Mouse (Mus musculus) MEL (cell line): ENCODE measurements at regions not wholly inside any gene's neighbourhood (a gene's known extent, or its start where the extent isn't known, plus 50 kb on each side); places are given as distances from the start of the nearest gene placed in this dataset.

Experiments used
- DNase-seq: peaks from one replicate; pipeline ENCODE4 v3.0.0; 2011; ENCODE audit warnings: low read depth, low spot score
- H3K27ac ChIP-seq: 2 replicates; pipeline ENCODE4 v1.5.1; 2012; ENCODE audit warnings: low read depth, mild to moderate bottlenecking, control low read depth, low read length, moderate library complexity; ENCODE audit not compliant: control insufficient read depth
- H3K27me3 ChIP-seq, 2 experiments: fragments of 150-350 bp in 1 of 2; sonication (generic) in 1 of 2; 2 replicates each; pipeline ENCODE4 v1.6.1; 2012; ENCODE audit warnings: low read length in 2 of 2, mild to moderate bottlenecking in 2 of 2, improper control_type of control experiment in 1 of 2, moderate library complexity in 1 of 2; ENCODE audit not compliant: insufficient read depth in 2 of 2, control insufficient read depth in 1 of 2
- H3K36me3 ChIP-seq, 2 experiments: 2 replicates each; pipeline ENCODE4 v1.6.1; 2012 to 2014; ENCODE audit warnings: low read length in 2 of 2, improper control_type of control experiment in 1 of 2, inconsistent platforms in 1 of 2, mild to moderate bottlenecking in 1 of 2; ENCODE audit not compliant: insufficient read depth in 2 of 2, control insufficient read depth in 1 of 2
- H3K4me1 ChIP-seq, 2 experiments: fragments of 150-350 bp in 1 of 2; sonication (generic) in 1 of 2; 2 replicates each; pipeline ENCODE4 v1.6.1; 2012; ENCODE audit warnings: low read length in 2 of 2, improper control_type of control experiment in 1 of 2, mild to moderate bottlenecking in 1 of 2; ENCODE audit not compliant: insufficient read depth in 2 of 2, control insufficient read depth in 1 of 2
- H3K4me3 ChIP-seq, 2 experiments: fragments of 150-350 bp in 1 of 2; sonication (generic) in 1 of 2; 2 replicates each; pipeline ENCODE4 v1.5.1; 2012; ENCODE audit warnings: low read depth in 2 of 2, low read length in 2 of 2, mild to moderate bottlenecking in 2 of 2, moderate library complexity in 2 of 2, control low read depth in 1 of 2, improper control_type of control experiment in 1 of 2; ENCODE audit not compliant: control insufficient read depth in 1 of 2, insufficient read depth in 1 of 2
- H3K79me2 ChIP-seq: 2 replicates; pipeline ENCODE4 v1.6.1; 2012; ENCODE audit warnings: mild to moderate bottlenecking, low read length, moderate library complexity; ENCODE audit not compliant: control insufficient read depth, poor library complexity, insufficient read depth
- H3K9ac ChIP-seq: 2 replicates; pipeline ENCODE4 v1.6.1; 2012; ENCODE audit warnings: low read depth, mild to moderate bottlenecking, control low read depth, low read length, moderate library complexity; ENCODE audit not compliant: control insufficient read depth, poor library complexity, severe bottlenecking
- H3K9me3 ChIP-seq: fragments of 150-350 bp; sonication (generic); replicated peaks from 2 replicates; pipeline ENCODE4 v1.6.1; 2012; ENCODE audit warnings: mild to moderate bottlenecking, low read length, improper control_type of control experiment, moderate library complexity; ENCODE audit not compliant: insufficient read depth
- CHD1 ChIP-seq: IDR thresholded peaks from 2 replicates; pipeline ENCODE4 v1.6.1; 2012; ENCODE audit warnings: low read depth, mild to moderate bottlenecking, inconsistent platforms, low read length, improper control_type of control experiment
- CHD2 ChIP-seq: IDR thresholded peaks from 2 replicates; pipeline ENCODE4 v1.6.1; 2011; ENCODE audit warnings: low read length, improper control_type of control experiment
- CTCF ChIP-seq, 3 experiments: IDR thresholded peaks in 2 of 3; conservative IDR thresholded peaks in 1 of 3; 2 replicates each; pipeline ENCODE4 v1.5.1; 2011 to 2012; ENCODE audit warnings: low read length in 3 of 3, low read depth in 2 of 3, mild to moderate bottlenecking in 2 of 3, improper control_type of control experiment in 1 of 3, inconsistent platforms in 1 of 3, mixed read lengths in 1 of 3, moderate library complexity in 1 of 3; ENCODE audit not compliant: control insufficient read depth in 1 of 3, insufficient read depth in 1 of 3, poor library complexity in 1 of 3, severe bottlenecking in 1 of 3
- ELF1 ChIP-seq: IDR thresholded peaks from 2 replicates; pipeline ENCODE4 v1.6.1; 2014; ENCODE audit warnings: low read depth, mild to moderate bottlenecking, inconsistent platforms, low read length, improper control_type of control experiment, moderate library complexity
- ETS1 ChIP-seq: IDR thresholded peaks from 2 replicates; pipeline ENCODE4 v1.6.1; 2012; ENCODE audit warnings: low read depth, mild to moderate bottlenecking, inconsistent platforms, low read length, improper control_type of control experiment, moderate library complexity
- GATA1 ChIP-seq: IDR thresholded peaks from 2 replicates; pipeline ENCODE4 v1.6.1; 2011; ENCODE audit warnings: low read depth, low read length, improper control_type of control experiment
- HCFC1 ChIP-seq: IDR thresholded peaks from 2 replicates; pipeline ENCODE4 v1.6.1; 2012; ENCODE audit warnings: low read depth, mild to moderate bottlenecking, inconsistent platforms, low read length, improper control_type of control experiment, moderate library complexity
- MAZ ChIP-seq: IDR thresholded peaks from 2 replicates; pipeline ENCODE4 v1.6.1; 2012; ENCODE audit warnings: low read depth, mild to moderate bottlenecking, inconsistent platforms, low read length, improper control_type of control experiment
- MEF2A ChIP-seq: IDR thresholded peaks from 2 replicates; pipeline ENCODE4 v1.6.1; 2014; ENCODE audit warnings: low read depth, mild to moderate bottlenecking, inconsistent platforms, low read length, improper control_type of control experiment; ENCODE audit not compliant: poor library complexity, insufficient replicate concordance, severe bottlenecking; ENCODE audit errors: extremely low read depth
- POLR2A ChIP-seq, 2 experiments: IDR thresholded peaks; 2 replicates each; pipeline ENCODE4 v1.6.1; 2011 to 2012; ENCODE audit warnings: low read length in 2 of 2, mild to moderate bottlenecking in 2 of 2, control low read depth in 1 of 2, improper control_type of control experiment in 1 of 2, low read depth in 1 of 2, moderate library complexity in 1 of 2; ENCODE audit not compliant: control insufficient read depth in 1 of 2, insufficient read depth in 1 of 2, poor library complexity in 1 of 2
- POLR2AphosphoS2 ChIP-seq: IDR thresholded peaks from 2 replicates; pipeline ENCODE4 v1.6.1; 2011; ENCODE audit warnings: low read length, improper control_type of control experiment
- RAD21 ChIP-seq: IDR thresholded peaks from 2 replicates; pipeline ENCODE4 v1.6.1; 2011; ENCODE audit warnings: mild to moderate bottlenecking, low read depth, low read length, improper control_type of control experiment
- SMC3 ChIP-seq: IDR thresholded peaks from 2 replicates; pipeline ENCODE4 v1.6.1; 2011; ENCODE audit warnings: low read depth, low read length, improper control_type of control experiment
- TAL1 ChIP-seq: IDR thresholded peaks from 2 replicates; pipeline ENCODE4 v1.6.1; 2012; ENCODE audit warnings: mild to moderate bottlenecking, inconsistent platforms, low read length, moderate library complexity, mixed read lengths
- TBP ChIP-seq: IDR thresholded peaks from 2 replicates; pipeline ENCODE4 v1.8.0; 2011; ENCODE audit warnings: low read depth, low read length, improper control_type of control experiment
- ZC3H11A ChIP-seq: IDR thresholded peaks from 2 replicates; pipeline ENCODE4 v1.6.1; 2012; ENCODE audit warnings: low read depth, mild to moderate bottlenecking, inconsistent platforms, low read length, improper control_type of control experiment
- ZMIZ1 ChIP-seq: IDR thresholded peaks from 2 replicates; pipeline ENCODE4 v1.6.1; 2012; ENCODE audit warnings: low read depth, mild to moderate bottlenecking, inconsistent platforms, low read length, improper control_type of control experiment, moderate library complexity

DNA sequence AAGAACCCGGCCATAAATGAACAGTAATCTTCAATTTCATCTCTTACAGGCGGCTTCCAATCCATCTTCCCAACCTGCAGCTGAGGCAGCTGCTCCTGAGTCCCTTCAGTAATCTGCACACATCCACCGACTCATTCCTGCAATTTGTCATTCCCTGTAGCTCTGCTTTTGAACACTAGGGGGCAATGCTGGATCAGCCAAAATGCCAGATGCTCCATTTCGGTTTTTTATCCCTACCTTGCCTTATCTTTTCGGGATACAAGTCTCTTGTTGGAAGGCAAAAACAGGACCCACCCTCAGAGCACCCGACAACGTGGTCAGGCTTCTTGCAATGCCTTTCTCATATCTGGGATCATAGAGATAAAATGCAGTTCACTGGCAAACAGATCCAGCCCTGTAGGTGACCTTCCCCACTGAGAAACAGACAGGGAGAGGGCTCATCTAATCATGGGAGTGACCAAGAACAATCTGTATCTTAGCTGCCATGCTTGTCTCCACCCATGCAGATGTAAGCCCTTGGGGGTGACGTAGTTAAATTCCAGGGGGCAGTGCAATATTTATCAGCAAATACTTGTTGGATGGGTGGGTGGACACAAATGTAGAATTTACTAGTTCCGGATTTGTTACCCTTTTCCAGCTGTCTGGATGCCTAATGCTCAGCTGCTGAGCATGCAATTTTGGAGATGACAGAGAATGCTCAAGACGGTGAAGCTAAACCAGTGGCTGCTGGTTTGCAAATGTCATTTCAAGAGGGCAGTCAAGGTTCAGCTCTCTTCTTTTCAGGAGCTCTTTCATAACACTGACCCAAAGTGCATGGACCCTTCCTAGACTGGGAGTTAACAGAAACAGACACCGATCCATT is 189.1 kb downstream of the Dad1 start:
- Histone ChIP-seq H3K27me3 (peaks cover 0 to 5% of the 10 kb centered on the region in 2 experiments; a peak in 2 of 4 replicates), H3K9me3 (no peaks in the 10 kb centered on the region), H3K4me1 (no peaks in the 10 kb centered on the region), H3K36me3 (no peaks in the 10 kb centered on the region), H3K79me2 (no peaks in the 10 kb centered on the region), H3K9ac (no peak overlapping the region), H3K4me3 (no peak overlapping the region), H3K27ac (no peak overlapping the region)
- DNase-seq = peak; percentile 58
- TF ChIP-seq TBP = no peak
- peak; percentile 71 to 92 (median 89) for TF ChIP-seq CTCF (IDR thresholded peaks at IDR 0.05 in 2 of 3, conservative IDR thresholded peaks at IDR 0.05 in 1 of 3; ENCODE audit: control insufficient read depth in 1 of 3, insufficient read depth in 1 of 3, low read depth in 2 of 3, low read length in 3 of 3, poor library complexity in 1 of 3, severe bottlenecking in 1 of 3)
- TF ChIP-seq TAL1 = no peak
- TF ChIP-seq ZC3H11A = peak; percentile 96
- no peak for TF ChIP-seq HCFC1
- TF ChIP-seq RAD21 = peak; percentile 95
- no peak for TF ChIP-seq CHD1
- no peak for TF ChIP-seq ELF1
- peak; percentile 95 for TF ChIP-seq SMC3
- TF ChIP-seq MEF2A = no peak

DNA sequence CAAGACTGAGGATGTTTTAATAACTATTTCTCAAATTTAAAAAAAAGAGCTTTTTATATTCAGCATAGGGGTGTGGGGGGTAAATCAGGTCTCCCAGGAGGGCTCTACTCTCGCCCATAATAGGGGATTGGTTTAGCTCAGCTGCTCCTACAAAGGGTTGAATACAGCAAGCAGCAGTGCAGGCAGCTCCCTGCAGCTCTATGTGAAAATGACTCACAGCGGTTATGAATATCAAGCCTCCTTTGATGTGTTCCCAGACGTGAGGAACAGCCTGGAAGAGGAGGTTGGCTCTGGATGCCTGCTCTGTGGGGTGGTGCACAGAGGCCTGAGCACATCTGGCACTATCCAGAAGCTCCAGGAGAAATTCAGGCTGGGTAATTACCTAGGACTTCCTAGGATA is 192.3 kb downstream of the Dad1 start:
- no peak for DNase-seq
- Histone ChIP-seq H3K27me3 (peaks cover 2 to 9% of the 10 kb centered on the region in 2 experiments), H3K79me2 (no peaks in the 10 kb centered on the region), H3K4me3 (no peak overlapping the region), H3K9me3 (no peaks in the 10 kb centered on the region), H3K4me1 (no peaks in the 10 kb centered on the region), H3K27ac (no peak overlapping the region), H3K36me3 (no peaks in the 10 kb centered on the region), H3K9ac (no peak overlapping the region)
- no peak for TF ChIP-seq TAL1
- no peak for TF ChIP-seq ZMIZ1
- TF ChIP-seq, all 39 proteins: peak for 0

GRCm38 (mm10) chr14:54059776-54060175 is 194.1 kb downstream of the Dad1 start:
- peak; percentile 86 for TF ChIP-seq ZC3H11A
- no peak for TF ChIP-seq POLR2A (IDR thresholded peaks at IDR 0.05; ENCODE audit: control insufficient read depth in 1 of 2, insufficient read depth in 1 of 2, low read depth in 1 of 2, low read length in 2 of 2, poor library complexity in 1 of 2)
- TF ChIP-seq POLR2AphosphoS2 = no peak
- TF ChIP-seq MAZ = no peak
- no peak for TF ChIP-seq TBP
- TF ChIP-seq SMC3 = peak; percentile 94
- TF ChIP-seq TAL1 = no peak
- no peak for TF ChIP-seq CHD1
- TF ChIP-seq ETS1 = no peak
- peak; percentile 59 to 94 (median 77) for TF ChIP-seq CTCF (IDR thresholded peaks at IDR 0.05 in 2 of 3, conservative IDR thresholded peaks at IDR 0.05 in 1 of 3; ENCODE audit: control insufficient read depth in 1 of 3, insufficient read depth in 1 of 3, low read depth in 2 of 3, low read length in 3 of 3, poor library complexity in 1 of 3, severe bottlenecking in 1 of 3)
- no peak for TF ChIP-seq CHD2
- peak; percentile 96 for TF ChIP-seq RAD21
- 0 out of 2 replicates have a peak, but pooled peaks have one; percentile 20 for TF ChIP-seq GATA1
- no peaks in the 10 kb centered on the region for H3K4me1 ChIP-seq
- H3K9ac ChIP-seq = no peak overlapping the region
- DNase-seq = peak; percentile 83
- no peaks in the 10 kb centered on the region for H3K9me3 ChIP-seq
- H3K4me3 ChIP-seq = no peak overlapping the region
- peaks cover 2 to 12% of the 10 kb centered on the region in 2 experiments for H3K27me3 ChIP-seq
- no peaks in the 10 kb centered on the region for H3K79me2 ChIP-seq
- H3K27ac ChIP-seq = no peak overlapping the region
- no peaks in the 10 kb centered on the region for H3K36me3 ChIP-seq
